Mouse (Mus musculus): ENCODE measurements at regions not wholly inside any gene's neighbourhood (a gene's known extent, or its start where the extent isn't known, plus 50 kb on each side); places are given as distances from the start of the nearest gene placed in this dataset.

DNA sequence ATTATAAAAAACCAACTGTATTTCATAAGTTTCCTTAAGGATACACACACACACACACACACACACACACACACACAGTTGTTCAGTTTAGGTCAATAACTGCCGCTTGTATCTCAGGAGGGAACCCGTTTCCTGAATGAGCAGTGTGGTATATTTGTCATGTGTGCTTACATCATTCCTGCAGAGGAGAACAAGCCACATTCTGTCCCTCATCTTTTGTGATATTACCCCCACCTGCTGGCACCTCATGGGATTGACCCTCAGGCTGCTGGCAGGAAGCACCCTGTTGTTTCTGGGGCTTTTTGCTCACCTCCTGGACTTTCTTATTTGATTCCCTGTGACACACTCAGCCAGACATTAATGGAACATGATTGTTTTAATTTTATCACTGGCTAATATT, 66.4 kb upstream of the Htr1a start:
- peak; percentile 64 for DNase-seq (ENCODE audit: low spot score)

DNA sequence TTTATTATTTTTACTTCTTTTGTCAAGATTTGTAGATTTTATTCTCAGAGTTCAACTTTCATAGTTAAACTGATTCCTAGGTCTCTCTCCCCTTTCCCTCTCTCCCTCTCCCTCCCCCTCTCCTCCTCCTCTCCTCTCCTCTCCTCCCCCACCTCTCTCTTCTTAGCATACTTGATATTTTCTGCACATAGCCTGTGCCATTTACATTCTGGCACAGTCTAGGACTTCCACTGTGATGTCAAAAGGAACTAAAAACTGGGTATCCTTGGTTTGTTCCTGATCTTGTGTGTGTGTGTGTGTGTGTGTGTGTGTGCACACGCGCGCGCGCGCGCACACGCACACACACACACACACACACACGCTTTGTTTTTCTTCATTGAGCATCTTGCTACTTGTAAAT, 64.9 kb upstream of the Htr1a start:
- no peak for DNase-seq (ENCODE audit: low spot score)

DNA sequence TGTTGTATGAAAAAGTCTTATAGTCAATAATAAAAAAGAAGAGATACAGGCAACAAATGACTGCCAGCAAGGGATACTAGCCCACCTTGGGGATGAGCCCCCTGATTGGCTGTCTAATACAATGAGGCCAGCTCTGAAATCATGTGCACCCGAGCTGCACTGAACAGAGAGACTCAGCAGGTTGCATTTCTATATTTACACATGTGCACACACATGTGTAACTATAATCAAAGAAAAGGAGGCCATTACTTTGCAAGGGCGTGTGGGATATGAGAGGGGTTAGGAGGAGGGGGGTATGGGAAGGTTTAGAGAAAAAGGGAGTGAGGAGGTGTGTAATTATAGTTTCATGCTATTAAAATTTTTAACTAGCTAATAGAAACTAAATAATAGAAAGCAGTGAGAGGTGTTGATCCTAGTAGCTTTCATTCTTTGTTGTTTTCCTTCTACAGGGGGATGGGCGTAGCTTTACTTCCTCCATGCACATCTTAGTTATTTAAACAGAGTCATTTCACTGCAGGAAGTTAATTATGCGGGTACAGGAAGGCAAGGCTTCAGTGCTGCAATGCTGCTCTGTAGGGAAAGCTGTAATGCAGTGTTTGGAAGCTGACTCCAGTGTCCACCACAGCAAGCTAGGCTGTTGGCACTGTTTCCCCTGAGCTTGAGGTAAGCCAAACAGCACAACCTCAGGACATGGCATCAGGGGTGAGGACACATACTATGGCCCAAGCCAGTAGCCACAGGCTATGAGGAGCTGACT, 56.2 kb upstream of the Htr1a start:
- DNase-seq (ENCODE audit: low spot score), result no peak
